Mouse (Mus musculus) intestine, embryonic 16.5 days (tissue): ENCODE measurements around the gene Grin2d. TPM values are rescaled to one million over a fixed set of nuclear protein-coding genes. Genes with fewer than 3 reads are reported as not detected.

Source experiments
- ATAC-seq: fragments of 200-750 bp; cut with Nextera tagmentation; 2 replicates; pipeline ENCODE4 v1.8.0; 2017; ENCODE audit warnings: moderate TSS enrichment, moderate library complexity
- H3K27ac ChIP-seq: fragments of 300-500 bp; sonication (generic); 2 replicates; pipeline ENCODE4 v1.5.1; 2014; ENCODE audit warnings: mild to moderate bottlenecking, low read length
- H3K27me3 ChIP-seq: fragments of 300-500 bp; sonication (generic); replicated peaks from 2 replicates; pipeline ENCODE4 v1.6.1; 2014; ENCODE audit warnings: low read length, control low read depth, mixed read lengths; ENCODE audit not compliant: control insufficient read depth, insufficient read depth
- H3K36me3 ChIP-seq: fragments of 300-500 bp; sonication (generic); 2 replicates; pipeline ENCODE4 v1.6.1; 2014; ENCODE audit warnings: low read length, control low read depth; ENCODE audit not compliant: control insufficient read depth, insufficient read depth
- H3K4me1 ChIP-seq: fragments of 300-500 bp; sonication (generic); 2 replicates; pipeline ENCODE4 v1.6.1; 2014; ENCODE audit warnings: low read length, control low read depth, mixed read lengths; ENCODE audit not compliant: control insufficient read depth, insufficient read depth
- H3K4me2 ChIP-seq: fragments of 300-500 bp; sonication (generic); 2 replicates; pipeline ENCODE4 v1.6.1; 2014; ENCODE audit warnings: low read depth, low read length, control low read depth
- H3K4me3 ChIP-seq: fragments of 300-500 bp; sonication (generic); 2 replicates; pipeline ENCODE4 v1.5.1; 2014; ENCODE audit warnings: mild to moderate bottlenecking, low read length
- H3K9ac ChIP-seq: fragments of 300-500 bp; sonication (generic); 2 replicates; pipeline ENCODE4 v1.6.1; 2014; ENCODE audit warnings: low read depth, low read length
- H3K9me3 ChIP-seq: fragments of 300-500 bp; sonication (generic); 2 replicates; pipeline ENCODE4 v1.6.1; 2016; ENCODE audit warnings: low read length, control low read depth; ENCODE audit not compliant: control insufficient read depth
- WGBS: fragments of 180-500 bp; shearing (Covaris S2); extraction: QIAGEN DNeasy Blood & Tissue Kit; methylation state at CpG from one replicate; pipeline ENCODE4 v1.1.7; 2014; 5-methylcytosine and 5-hydroxymethylcytosine counted together
- polyA plus RNA-seq: library from polyadenylated mRNA; unstranded; fragments of >200 nt; fragmentation: Nextera tagmentation; extraction: Ambion mirVana; gene quantifications from 2 replicates; pipeline ENCODE4 v1.2.1, GENCODE M21; 2015

Gene Grin2d
- polyA plus RNA-seq, 1 experiment from 2014 or later: 0.31 TPM

GRCm38 (mm10) chr7:45785388-45786135, 92.6 kb downstream of the Grin2d start:
- under 1% methylated on average over 39 of the region's 42 CpGs for WGBS
- 0 out of 2 replicates have a peak, but pooled peaks cover 4% of the 10 kb centered on the region for H3K36me3 ChIP-seq
- peak overlapping the region; percentile 58 for H3K4me3 ChIP-seq
- H3K9me3 ChIP-seq: no peaks in the 10 kb centered on the region
- H3K9ac ChIP-seq: peak overlapping the region; percentile 67
- peak; percentile 12; the same call in 1 of the 2 replicates for ATAC-seq
- H3K4me1 ChIP-seq: peaks cover 27% of the 10 kb centered on the region
- 0 out of 2 replicates have a peak overlapping the region, but pooled peaks have one; percentile 1 for H3K27ac ChIP-seq
- peak overlapping the region; percentile 86 for H3K4me2 ChIP-seq
- H3K27me3 ChIP-seq: peaks cover 7% of the 10 kb centered on the region; the same call in 1 of the 2 replicates

DNA sequence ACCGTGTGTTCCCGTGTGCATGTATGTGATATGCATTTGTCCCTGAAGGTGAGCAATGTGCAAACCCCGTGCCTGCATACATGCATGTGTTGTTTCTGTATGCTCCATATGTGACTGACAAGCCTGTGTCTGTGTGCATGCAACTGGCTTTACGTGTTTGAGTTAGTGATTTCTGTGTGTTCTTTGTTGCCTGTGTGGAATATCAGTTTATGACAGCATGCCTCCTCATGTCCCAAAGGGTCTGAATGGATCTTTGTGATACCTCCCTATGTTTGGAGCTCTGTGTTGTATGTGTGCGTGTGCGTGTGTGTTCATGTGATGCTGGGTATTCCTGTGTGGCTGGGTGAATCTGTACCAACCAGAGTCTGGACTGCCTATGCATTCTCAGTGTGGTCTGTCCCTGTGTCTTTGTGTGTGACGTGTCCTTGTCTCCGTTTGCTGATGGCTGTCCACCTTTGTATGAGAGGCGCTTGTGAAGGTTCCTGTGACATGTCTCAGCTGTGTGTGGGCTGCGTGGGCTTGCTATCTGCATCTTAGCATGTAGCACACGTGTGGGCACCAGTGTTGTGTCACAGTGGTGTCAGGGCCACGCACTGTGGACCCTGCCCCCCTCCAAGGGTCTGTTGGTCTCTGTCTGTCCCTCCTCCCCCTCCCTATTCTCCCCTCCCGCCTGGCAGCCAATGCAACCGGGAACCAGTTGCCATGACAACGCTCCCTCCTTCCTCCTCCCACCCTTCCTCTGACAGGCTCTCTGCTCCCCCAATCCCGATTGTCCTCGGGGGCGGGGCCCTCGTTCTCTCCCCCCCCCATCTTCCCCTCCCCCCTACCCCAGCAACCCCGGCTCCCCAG, 93.4 kb downstream of the Grin2d start, which contains the start of gene Sult2b1:
Gene Sult2b1, minus strand, starts transcription at position 146 of the 849 bp plus-strand sequence.
- Histone ChIP-seq H3K9me3 (no peaks in the 10 kb centered on the region), H3K4me2 (peak within 1 kb of the TSS; percentile 89), H3K27ac (no peak within 1 kb of the TSS)

GRCm38 (mm10) chr7:45783511-45784091, 94.6 kb downstream of the Grin2d start, which contains the start of gene Lmtk3:
Gene Lmtk3, plus strand, starts transcription at chr7:45783738.
- peak within 1 kb of the TSS; percentile 73 for H3K4me3 ChIP-seq
- peaks cover 7% of the 10 kb centered on the region; the same call in 1 of the 2 replicates for H3K27me3 ChIP-seq
- peaks cover 32% of the 10 kb centered on the region for H3K4me1 ChIP-seq
- no peak within 1 kb of the TSS for H3K27ac ChIP-seq
- no peaks in the 10 kb centered on the region for H3K36me3 ChIP-seq
- H3K4me2 ChIP-seq: peak within 1 kb of the TSS; percentile 89
- H3K9ac ChIP-seq: peak within 1 kb of the TSS; percentile 75
- peak; percentile 61 for ATAC-seq
- H3K9me3 ChIP-seq: no peaks in the 10 kb centered on the region
- under 1% methylated on average over 38 of the region's 38 CpGs for WGBS

More for the DNA sequence above, 93.4 kb downstream of the Grin2d start, which contains the start of gene Sult2b1:
- 22% methylated on average over 20 of the region's 20 CpGs for WGBS
- peak; percentile 19; the same call in 1 of the 2 replicates for ATAC-seq
- Histone ChIP-seq H3K4me3 (peak within 1 kb of the TSS; percentile 73), H3K36me3 (no peaks in the 10 kb centered on the region), H3K27me3 (peaks cover 7% of the 10 kb centered on the region; the same call in 1 of the 2 replicates), H3K4me1 (peaks cover 27% of the 10 kb centered on the region), H3K9ac (peak within 1 kb of the TSS; percentile 75)

DNA sequence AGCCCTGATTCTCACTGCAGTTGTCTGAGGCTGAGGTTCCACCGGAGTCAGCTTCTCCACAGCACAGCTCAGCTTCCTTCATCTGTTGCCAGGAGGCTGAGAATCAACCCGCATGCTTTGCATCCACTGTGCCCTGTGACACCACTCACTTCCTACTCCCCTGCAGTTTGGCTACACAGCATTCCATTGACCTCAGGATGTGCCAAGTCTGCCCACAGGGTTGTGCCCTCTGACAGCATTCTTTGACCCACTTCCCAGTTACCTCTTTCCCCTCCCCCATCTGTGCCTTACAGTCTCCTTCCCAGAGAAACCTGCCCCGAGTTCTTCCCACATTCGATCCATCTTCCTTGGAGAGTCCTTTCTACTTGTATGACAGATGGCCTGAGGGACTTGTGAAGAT, 95.9 kb downstream of the Grin2d start:
- no peaks in the 10 kb centered on the region for H3K9me3 ChIP-seq
- no peak overlapping the region for H3K9ac ChIP-seq
- peaks cover 7% of the 10 kb centered on the region; the same call in 1 of the 2 replicates for H3K27me3 ChIP-seq
- no peaks in the 10 kb centered on the region for H3K36me3 ChIP-seq
- no peak overlapping the region for H3K4me3 ChIP-seq
- no peak overlapping the region for H3K27ac ChIP-seq
- ATAC-seq: no peak
- 70% methylated on average over 4 of the region's 4 CpGs for WGBS
- H3K4me1 ChIP-seq: peaks cover 32% of the 10 kb centered on the region
- no peak overlapping the region for H3K4me2 ChIP-seq

Other genes with a start within 250 kb of the Grin2d start
- gene Mamstr, start 238.4 kb downstream of the Grin2d start, polyA plus RNA-seq: 5.0 and 6.3 TPM in 2 replicates
- gene Fut2, start 212.0 kb downstream of the Grin2d start, polyA plus RNA-seq: 18.4 and 21.7 TPM in 2 replicates
- 0.34 and 0.53 TPM in 2 replicates for gene Ntn5, start 194.4 kb downstream of the Grin2d start, polyA plus RNA-seq
- gene Sec1, start 184.0 kb downstream of the Grin2d start, polyA plus RNA-seq: 1.9 and 2.7 TPM in 2 replicates
- 4.1 and 5.3 TPM in 2 replicates for gene Car11, start 178.5 kb downstream of the Grin2d start, polyA plus RNA-seq
- gene Dbp, start 173.3 kb downstream of the Grin2d start, polyA plus RNA-seq: 2.3 and 3.2 TPM in 2 replicates
- 1,070 and 1,157 TPM in 2 replicates for gene Rpl18, start 162.9 kb downstream of the Grin2d start, polyA plus RNA-seq
- gene Sphk2, start 160.4 kb downstream of the Grin2d start, polyA plus RNA-seq: 55.6 and 59.2 TPM in 2 replicates
- gene Fam83e, start 157.2 kb downstream of the Grin2d start, polyA plus RNA-seq: 30.9 and 34.2 TPM in 2 replicates
- 0.86 and 1.0 TPM in 2 replicates for gene Spaca4, start 152.6 kb downstream of the Grin2d start, polyA plus RNA-seq
- 0.47 and 0.51 TPM in 2 replicates for gene Lmtk3, start 94.6 kb downstream of the Grin2d start, polyA plus RNA-seq
- gene Sult2b1, start 93.7 kb downstream of the Grin2d start, polyA plus RNA-seq: 3.9 and 4.8 TPM in 2 replicates
- gene Cyth2, start 63.8 kb downstream of the Grin2d start, polyA plus RNA-seq: 77.1 and 78.2 TPM in 2 replicates
- 0.65 and 0.78 TPM in 2 replicates for gene Kcnj14, start 53.6 kb downstream of the Grin2d start, polyA plus RNA-seq
- gene Grwd1, start 47.4 kb downstream of the Grin2d start, polyA plus RNA-seq: 57.0 and 63.0 TPM in 2 replicates
- 90.6 and 94.9 TPM in 2 replicates for gene Kdelr1, start 5.6 kb downstream of the Grin2d start, polyA plus RNA-seq
- gene Syngr4, start 18.3 kb upstream of the Grin2d start, polyA plus RNA-seq: 0.62 and 0.98 TPM in 2 replicates
- 8.1 TPM in 2 replicates for gene Tmem143, start 18.6 kb upstream of the Grin2d start, polyA plus RNA-seq
- 128 and 147 TPM in 2 replicates for gene Emp3, start 43.0 kb upstream of the Grin2d start, polyA plus RNA-seq
- 4.0 and 4.3 TPM in 2 replicates for gene Ccdc114, start 45.7 kb upstream of the Grin2d start, polyA plus RNA-seq
- gene Abcc6, start 151.9 kb upstream of the Grin2d start, polyA plus RNA-seq: 6.1 and 6.6 TPM in 2 replicates
- gene Nomo1, start 155.3 kb upstream of the Grin2d start, polyA plus RNA-seq: 95.7 and 102 TPM in 2 replicates
- gene Kcnj11, start 222.4 kb upstream of the Grin2d start, polyA plus RNA-seq: 0.55 and 0.65 TPM in 2 replicates